In genomic region chr11:62648591-62649391, GRCm38 (mm10) we compare ENCODE assay signal across 8 mouse cellular contexts. TPM values are rescaled to one million over a fixed set of nuclear protein-coding genes. Genes with fewer than 3 reads are reported as not detected.
DNase-seq lines count a peak whose midpoint lies in the region; ATAC-seq and TF ChIP-seq lines count a peak whose summit lies in the region.

Mmgt2 (plus strand) TSS chr11:62648664.

- no peaks in the 10 kb centered on the region for H3K9me3 ChIP-seq in embryonic facial prominence, embryonic 14.5 days (ENCODE audit: control insufficient read depth, low read length)
- H3K9me3 ChIP-seq in limb, embryonic 14.5 days (ENCODE audit: control insufficient read depth, low read length): no peaks in the 10 kb centered on the region
- H3K9me3 ChIP-seq in midbrain, embryonic 16.5 days (replicated peaks; ENCODE audit: control insufficient read depth, low read length, poor library complexity, severe bottlenecking): no peaks in the 10 kb centered on the region

- TF ChIP-seq POLR2A in heart, adult 2 months (IDR thresholded peaks at IDR 0.05; ENCODE audit: insufficient read depth, low read depth, low read length): no peak
- TF ChIP-seq POLR2A in limb, embryonic 14.5 days (IDR thresholded peaks at IDR 0.05; ENCODE audit: borderline replicate concordance, extremely low read depth, insufficient read depth, insufficient read length): peak; percentile 41; the same call in 1 of the 2 replicates
- TF ChIP-seq POLR2A in spleen, adult 2 months (IDR thresholded peaks at IDR 0.05; ENCODE audit: low read depth, low read length): no peak; the same call in 1 of the 2 replicates

- ATAC-seq in embryonic facial prominence, embryonic 14.5 days (ENCODE audit: low read depth): peak; percentile 90
- peak; percentile 87 for ATAC-seq in limb, embryonic 14.5 days (ENCODE audit: low FRiP score, low read depth)
- peak; percentile 85 for ATAC-seq in midbrain, embryonic 16.5 days

- DNase-seq in A20 (ENCODE audit: low read depth, low spot score): peak; percentile 95
- DNase-seq in adrenal gland, postnatal 4 days (ENCODE audit: low spot score in 2 of 2): peak; percentile 97 to 99
- DNase-seq in embryonic facial prominence, embryonic 14.5 days (ENCODE audit: low spot score): peak; percentile 95
- peak; percentile 95 for DNase-seq in heart, adult 2 months
- DNase-seq in kidney, adult 8-10 months: peak; percentile 91 to 93
- DNase-seq in limb, embryonic 14.5 days (ENCODE audit: low spot score): peak; percentile 91
- DNase-seq in spleen, adult 2 months (ENCODE audit: low read depth in 1 of 2, low spot score in 2 of 2): peak; percentile 70 to 95

- H3K4me3 ChIP-seq in embryonic facial prominence, embryonic 14.5 days (ENCODE audit: low read depth, low read length): peak within 1 kb of the TSS; percentile 73
- peak within 1 kb of the TSS; percentile 66 for H3K4me3 ChIP-seq in heart, adult 2 months
- peak within 1 kb of the TSS; percentile 76 for H3K4me3 ChIP-seq in limb, embryonic 14.5 days (replicated peaks; ENCODE audit: low read length)
- H3K4me3 ChIP-seq in midbrain, embryonic 16.5 days (ENCODE audit: low read depth, low read length): peak within 1 kb of the TSS; percentile 85
- H3K4me3 ChIP-seq in spleen, adult 2 months (ENCODE audit: extremely low read depth, insufficient read depth, insufficient read length): peak within 1 kb of the TSS; percentile 82

- H3K4me1 ChIP-seq in embryonic facial prominence, embryonic 14.5 days (ENCODE audit: control insufficient read depth, insufficient read depth, low read length): peaks cover 34% of the 10 kb centered on the region
- H3K4me1 ChIP-seq in heart, adult 2 months (ENCODE audit: control insufficient read depth, insufficient read depth, low read length): peaks cover 28% of the 10 kb centered on the region
- H3K4me1 ChIP-seq in limb, embryonic 14.5 days (ENCODE audit: control insufficient read depth, insufficient read depth, low read length): peaks cover 47% of the 10 kb centered on the region
- peaks cover 41% of the 10 kb centered on the region for H3K4me1 ChIP-seq in midbrain, embryonic 16.5 days (ENCODE audit: control insufficient read depth, insufficient read depth, low read length)
- H3K4me1 ChIP-seq in spleen, adult 2 months (ENCODE audit: control insufficient read depth, insufficient read depth, insufficient read length): peaks cover 16% of the 10 kb centered on the region

- peak within 1 kb of the TSS; percentile 90 for H3K4me2 ChIP-seq in embryonic facial prominence, embryonic 14.5 days (ENCODE audit: low read depth, low read length)
- H3K4me2 ChIP-seq in limb, embryonic 14.5 days (replicated peaks; ENCODE audit: low read depth, low read length, severe bottlenecking): peak within 1 kb of the TSS; percentile 90
- H3K4me2 ChIP-seq in midbrain, embryonic 16.5 days (ENCODE audit: low read length): peak within 1 kb of the TSS; percentile 89

- TF ChIP-seq EP300 in heart, adult 2 months (IDR thresholded peaks at IDR 0.05; ENCODE audit: insufficient read depth, low read depth, low read length): no peak

- no peaks in the 10 kb centered on the region for H3K79me2 ChIP-seq in heart, adult 2 months (replicated peaks; ENCODE audit: control insufficient read depth, insufficient read depth, low read length)

- peak within 1 kb of the TSS; percentile 86 for H3K9ac ChIP-seq in embryonic facial prominence, embryonic 14.5 days (ENCODE audit: low read depth, low read length)
- peak within 1 kb of the TSS; percentile 95 for H3K9ac ChIP-seq in heart, adult 2 months (ENCODE audit: low read depth, low read length)
- H3K9ac ChIP-seq in limb, embryonic 14.5 days (ENCODE audit: low read depth, low read length, severe bottlenecking): peak within 1 kb of the TSS; percentile 80
- H3K9ac ChIP-seq in midbrain, embryonic 16.5 days (ENCODE audit: low read depth, low read length): peak within 1 kb of the TSS; percentile 90

- peaks cover 5% of the 10 kb centered on the region for H3K36me3 ChIP-seq in embryonic facial prominence, embryonic 14.5 days (ENCODE audit: control insufficient read depth, insufficient read depth, low read length)
- no peaks in the 10 kb centered on the region; the same call in 1 of the 2 replicates for H3K36me3 ChIP-seq in heart, adult 2 months (ENCODE audit: control insufficient read depth, insufficient read depth, low read length)
- H3K36me3 ChIP-seq in limb, embryonic 14.5 days (ENCODE audit: control insufficient read depth, insufficient read depth, low read length): no peaks in the 10 kb centered on the region; the same call in 1 of the 2 replicates
- no peaks in the 10 kb centered on the region for H3K36me3 ChIP-seq in midbrain, embryonic 16.5 days (ENCODE audit: control insufficient read depth, insufficient read depth, low read length)
- H3K36me3 ChIP-seq in spleen, adult 2 months (ENCODE audit: control insufficient read depth, insufficient read depth, low read length): no peaks in the 10 kb centered on the region

- H3K27me3 ChIP-seq in embryonic facial prominence, embryonic 14.5 days (replicated peaks; ENCODE audit: control insufficient read depth, insufficient read depth, low read length): no peaks in the 10 kb centered on the region
- H3K27me3 ChIP-seq in heart, adult 2 months (ENCODE audit: control insufficient read depth, insufficient read depth, low read length): no peaks in the 10 kb centered on the region
- no peaks in the 10 kb centered on the region for H3K27me3 ChIP-seq in limb, embryonic 14.5 days (ENCODE audit: control insufficient read depth, insufficient read depth, low read length)
- no peaks in the 10 kb centered on the region for H3K27me3 ChIP-seq in midbrain, embryonic 16.5 days (ENCODE audit: control insufficient read depth, insufficient read depth, low read depth, low read length)
- peaks cover 2% of the 10 kb centered on the region; the same call in 1 of the 2 replicates for H3K27me3 ChIP-seq in spleen, adult 2 months (ENCODE audit: control insufficient read depth, insufficient read depth, low read length)

- WGBS in embryonic facial prominence, embryonic 14.5 days: 0% methylated on average over 17 of the region's 53 CpGs
- 5% methylated on average over 33 of the region's 53 CpGs for WGBS in heart, adult 2 months
- WGBS in limb, embryonic 14.5 days: 1% methylated on average over 21 of the region's 53 CpGs
- 1% methylated on average over 27 of the region's 53 CpGs for WGBS in midbrain, embryonic 16.5 days
- WGBS in spleen, adult 2 months: 1% methylated on average over 49 of the region's 53 CpGs

- intact Hi-C loops in heart, adult 2 months (cut with DNase I): loop anchor here (1.0 to 5.0 kb wide), 4 partner anchors 18 to 96 kb away; partner anchors contain the start of gene Ubb

- peak; percentile 80 for TF ChIP-seq CTCF in heart, adult 2 months (IDR thresholded peaks at IDR 0.05)
- peak; percentile 88 for TF ChIP-seq CTCF in spleen, adult 2 months (IDR thresholded peaks at IDR 0.05; ENCODE audit: extremely low read depth, insufficient read depth, insufficient read length, insufficient replicate concordance)

- H3K27ac ChIP-seq in embryonic facial prominence, embryonic 14.5 days (replicated peaks; ENCODE audit: low read depth, low read length): peak within 1 kb of the TSS; percentile 81
- peak within 1 kb of the TSS; percentile 69 for H3K27ac ChIP-seq in heart, adult 2 months
- peak within 1 kb of the TSS; percentile 85 for H3K27ac ChIP-seq in limb, embryonic 14.5 days (replicated peaks; ENCODE audit: low read depth, low read length)
- peak within 1 kb of the TSS; percentile 64 for H3K27ac ChIP-seq in midbrain, embryonic 16.5 days (ENCODE audit: low read length)
- peak within 1 kb of the TSS; percentile 54 for H3K27ac ChIP-seq in spleen, adult 2 months (ENCODE audit: insufficient read depth, low read length)

RNA-seq across cellular contexts. Expression of gene Mmgt2, which starts in this region (rescaled TPM):
- total RNA-seq in adrenal gland, postnatal 4 days (2021): 10 to 100 TPM; 49.0 to 53.5 TPM
- polyA plus RNA-seq in embryonic facial prominence, embryonic 14.5 days (2014; fragmentation: Nextera tagmentation; extraction: Ambion mirVana): 48.4 and 54.3 TPM in 2 replicates
- total RNA-seq in heart, adult 2 months (2021): 1 to 10 TPM; 5.8 to 8.6 TPM
- 8.7 and 8.9 TPM in 2 replicates for polyA plus RNA-seq in heart, adult 2 months (2012; rRNA removed)
- polyA plus RNA-seq in limb, embryonic 14.5 days (2012; rRNA removed): 69.7 and 87.4 TPM in 2 replicates
- 56.9 and 66.1 TPM in 2 replicates for polyA plus RNA-seq in limb, embryonic 14.5 days (2014; fragmentation: Nextera tagmentation; extraction: Ambion mirVana)
- 20.4 and 20.6 TPM in 2 replicates for polyA plus RNA-seq in midbrain, embryonic 16.5 days (2015; fragmentation: Nextera tagmentation; extraction: Ambion mirVana)
- polyA plus RNA-seq in spleen, adult 2 months (2012; rRNA removed): 22.3 and 24.6 TPM in 2 replicates

Comparison
In these comparisons a context has a peak if more than half of its experiments do, and no peak if none do; other contexts are left out.
1. Peak in every context shown above with its lines: DNase-seq, ATAC-seq, H3K4me3 ChIP-seq and H3K27ac ChIP-seq.
2. RNA of gene Mmgt2 (total RNA-seq): 49.0 to 53.5 TPM in adrenal gland, postnatal 4 days; 5.8 to 8.6 TPM in heart, adult 2 months; every median in the first group is over 4 times any median in the second.